Mouse (Mus musculus) CD4-positive, CD25-positive, alpha-beta regulatory T cell, adult 2 months (primary cell): ENCODE measurements around the gene Map4k3.
"Not testable (repeated sequence)": the region's sequence is repeated elsewhere in the genome, so short reads cannot be mapped to it uniquely, and the experiment has no call there.

Source experiments
- DNase-seq: peaks from one replicate; pipeline ENCODE4 v3.0.0-alpha.2; 2012; ENCODE audit warnings: low read depth, low spot score

Gene Map4k3

DNA sequence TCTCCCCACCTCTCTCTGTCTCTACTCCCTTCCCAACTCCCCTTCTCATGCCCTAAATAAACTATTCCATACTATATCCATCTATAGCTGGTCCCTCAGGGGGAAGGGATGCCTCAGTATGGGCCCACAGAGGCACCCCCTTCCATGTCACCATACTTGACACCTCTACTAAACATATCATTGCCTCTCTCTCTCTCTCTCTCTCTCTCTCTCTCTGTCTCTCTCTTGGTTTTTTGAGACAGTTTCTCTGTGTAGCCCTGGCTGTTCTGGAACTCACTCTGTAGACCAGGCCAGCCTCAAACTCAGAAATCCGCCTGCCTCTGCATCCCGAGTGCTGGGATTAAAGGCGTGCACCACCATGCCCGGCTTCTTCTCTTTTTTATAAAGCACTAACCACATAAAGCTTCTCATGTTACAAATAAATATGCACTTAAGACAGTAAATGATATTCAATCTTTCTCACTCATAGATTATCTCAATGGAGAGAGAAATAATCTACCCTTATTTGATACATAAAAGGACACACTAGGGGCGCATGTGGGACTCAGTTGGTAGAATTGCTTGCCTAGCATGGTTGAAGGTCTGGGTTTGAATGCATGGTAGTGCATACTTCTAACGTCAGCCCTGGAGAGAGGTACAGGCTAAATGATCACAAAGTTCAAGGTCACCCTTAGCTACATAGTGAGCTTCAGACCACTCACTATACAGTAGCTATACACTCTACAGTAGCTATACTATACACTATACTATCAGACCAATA lies 159.3 kb downstream of the Map4k3 start:
- DNase-seq = no peak

DNA sequence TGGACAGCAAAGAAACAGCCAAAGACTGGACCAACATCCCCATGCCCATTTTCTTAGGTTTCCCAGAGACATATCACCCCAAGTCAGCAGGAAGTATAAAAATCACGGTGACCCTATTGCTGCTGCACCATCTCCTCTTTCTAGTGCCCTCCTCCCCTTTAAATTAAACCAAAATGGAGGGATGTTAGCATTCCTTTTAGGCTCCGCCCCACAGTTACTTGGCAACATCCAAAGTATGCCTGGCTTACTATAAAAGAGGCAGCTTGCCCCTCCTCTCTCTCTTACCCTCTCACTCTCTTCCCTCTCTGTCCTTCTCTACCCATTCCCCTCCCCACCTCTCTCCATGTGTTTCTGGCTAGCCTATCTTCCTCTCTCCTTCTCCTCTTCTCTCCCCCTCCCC lies 159.8 kb downstream of the Map4k3 start:
- DNase-seq = no peak

DNA sequence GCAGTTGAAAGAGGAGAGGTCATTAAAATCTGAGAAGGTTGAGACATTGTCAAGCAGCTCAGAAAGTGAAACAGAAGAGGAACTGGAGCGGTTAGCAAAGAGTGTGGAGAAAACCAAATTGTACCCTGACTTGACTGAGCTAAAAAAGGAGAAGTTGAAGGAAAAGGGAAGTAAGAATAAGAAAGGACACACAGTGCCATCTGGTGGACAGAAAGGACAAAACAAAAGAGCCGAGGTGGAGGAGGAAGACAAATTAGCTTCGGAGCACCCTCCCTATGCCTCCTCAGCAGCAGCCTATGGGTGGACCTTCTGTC lies 163.7 kb downstream of the Map4k3 start:
- DNase-seq = peak; percentile 82

DNA sequence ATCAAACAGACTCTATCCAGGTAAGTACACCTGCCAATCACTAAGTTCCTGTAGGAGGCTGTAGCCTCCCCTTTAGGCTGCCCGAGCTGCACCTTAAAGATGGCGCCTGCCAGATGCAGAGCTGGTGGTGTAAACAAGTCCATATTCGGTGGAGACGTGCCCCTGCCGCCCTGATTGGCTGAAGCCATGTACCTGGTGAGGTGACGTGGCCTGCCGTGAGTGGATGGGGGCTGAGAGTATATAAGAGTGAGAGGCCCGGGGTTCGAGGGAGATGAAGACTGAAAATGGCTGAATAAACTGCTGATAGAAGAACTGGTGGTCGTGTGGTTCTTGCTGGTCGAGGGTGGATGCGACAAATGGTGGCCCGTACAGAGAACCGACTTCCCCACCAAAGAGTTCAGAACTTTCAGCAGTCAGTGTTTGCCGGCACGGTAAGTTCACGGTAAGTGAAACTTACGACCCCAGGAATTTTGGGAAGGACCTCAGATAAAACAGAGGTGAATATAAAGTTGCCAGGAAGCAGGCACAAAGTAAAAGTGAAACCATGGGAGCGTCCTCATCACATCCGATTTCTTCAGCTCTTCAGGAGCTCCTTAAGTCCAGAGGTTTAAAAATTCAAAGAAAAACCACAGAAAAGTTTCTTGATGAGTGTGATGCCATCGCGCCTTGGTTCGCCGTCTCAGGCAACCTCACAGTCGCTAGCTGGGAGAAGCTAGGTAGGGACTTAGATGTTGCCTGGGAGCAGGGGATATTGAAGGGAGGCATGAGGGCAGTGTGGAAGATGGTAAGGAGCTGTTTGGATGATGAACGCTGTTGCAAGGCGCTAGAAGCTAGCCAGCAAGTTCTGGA lies 164.3 kb downstream of the Map4k3 start:
- peak; percentile 90 for DNase-seq

DNA sequence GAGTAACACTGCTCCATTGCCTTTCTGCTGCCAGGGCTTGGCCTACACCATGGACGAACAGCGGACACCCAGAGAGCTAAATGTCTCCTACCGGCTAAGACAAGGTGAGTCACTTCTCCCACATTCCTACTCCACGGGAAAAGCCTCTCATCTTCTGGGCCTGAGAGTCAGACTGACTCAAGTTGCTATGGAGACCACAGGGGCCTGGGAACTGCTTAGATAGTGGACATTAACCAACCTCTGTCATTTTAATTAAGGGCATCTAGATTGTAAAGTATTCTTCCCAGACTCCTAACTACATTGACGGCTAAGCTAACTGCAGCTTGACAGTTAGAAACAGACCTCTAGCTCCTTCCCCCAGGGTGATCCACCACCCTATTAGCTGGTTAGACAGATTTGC lies 165.5 kb downstream of the Map4k3 start:
- DNase-seq = no peak

DNA sequence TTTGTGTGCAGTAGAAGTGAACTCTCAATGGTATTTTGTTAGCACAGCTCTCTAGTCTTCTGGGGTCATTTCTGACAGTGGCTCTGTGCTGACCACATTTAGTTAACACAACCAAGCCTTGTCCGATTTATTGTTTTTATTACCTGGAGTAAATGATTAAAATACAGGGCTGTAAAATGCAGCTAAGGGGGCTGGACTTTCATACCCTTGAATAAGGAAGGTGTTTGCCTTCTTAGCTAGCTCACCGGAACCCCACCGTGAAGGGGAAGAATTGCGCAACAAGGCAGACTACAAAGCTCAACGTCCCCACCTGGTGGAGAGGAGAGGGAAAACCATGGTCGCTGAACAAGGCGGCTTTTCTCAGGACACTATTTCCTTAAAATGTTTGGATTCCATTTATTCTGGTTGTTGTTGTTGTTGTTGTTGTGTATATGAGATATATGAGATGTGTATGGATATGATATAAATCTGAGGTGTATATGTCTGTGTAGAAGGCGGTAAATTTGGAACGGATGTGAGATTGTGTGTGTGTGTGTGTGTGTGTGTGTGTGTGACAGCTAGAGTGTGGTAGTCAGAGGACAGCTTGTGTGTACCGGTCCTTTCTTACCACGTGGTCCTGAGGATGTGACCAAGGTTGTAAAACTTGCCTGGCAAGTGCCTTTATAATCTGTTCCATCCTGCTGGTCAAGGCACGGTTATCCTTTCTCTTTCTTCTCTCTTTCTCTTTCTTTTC lies 167.4 kb downstream of the Map4k3 start:
- peak; percentile 89 for DNase-seq

DNA sequence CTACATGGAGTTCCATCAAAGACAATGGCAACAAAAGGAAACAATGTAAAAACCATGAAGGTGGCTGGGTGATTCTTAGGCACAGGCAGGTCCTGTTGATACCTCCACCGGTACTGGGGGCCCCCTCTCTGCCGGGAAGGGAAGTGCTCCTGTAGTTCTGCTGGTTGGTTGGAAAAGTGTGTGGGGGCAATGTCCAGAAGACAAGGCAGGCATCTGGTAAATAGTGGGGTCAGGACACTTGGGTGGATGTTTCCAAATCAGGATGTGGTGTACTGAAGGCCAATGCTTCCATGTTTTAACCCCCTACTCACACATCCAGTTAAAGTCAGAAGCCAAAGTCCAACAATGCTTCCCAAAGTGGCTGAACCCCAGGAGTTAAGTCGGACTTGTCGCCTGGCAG lies 168.5 kb downstream of the Map4k3 start:
- DNase-seq = peak; percentile 38

DNA sequence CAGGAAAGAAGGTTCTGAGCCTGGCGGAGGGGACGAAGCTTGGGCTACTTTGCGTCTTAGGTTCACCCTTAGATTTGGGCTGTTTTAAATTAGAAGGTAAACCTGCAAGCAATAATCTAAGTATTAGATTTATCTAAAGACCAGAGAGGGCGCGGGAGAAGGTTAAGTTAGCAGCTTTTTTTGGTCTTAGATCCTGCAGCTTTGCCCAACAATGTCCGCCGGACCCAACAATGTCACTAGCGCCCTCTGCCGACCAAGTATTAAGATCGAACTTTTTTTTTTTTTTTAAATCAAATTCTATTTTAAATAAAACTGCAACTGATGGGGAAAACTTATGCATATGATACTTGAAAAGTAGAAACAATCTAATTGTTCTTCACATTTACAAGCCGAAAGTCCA lies 169.2 kb downstream of the Map4k3 start:
- peak; percentile 84 for DNase-seq

DNA sequence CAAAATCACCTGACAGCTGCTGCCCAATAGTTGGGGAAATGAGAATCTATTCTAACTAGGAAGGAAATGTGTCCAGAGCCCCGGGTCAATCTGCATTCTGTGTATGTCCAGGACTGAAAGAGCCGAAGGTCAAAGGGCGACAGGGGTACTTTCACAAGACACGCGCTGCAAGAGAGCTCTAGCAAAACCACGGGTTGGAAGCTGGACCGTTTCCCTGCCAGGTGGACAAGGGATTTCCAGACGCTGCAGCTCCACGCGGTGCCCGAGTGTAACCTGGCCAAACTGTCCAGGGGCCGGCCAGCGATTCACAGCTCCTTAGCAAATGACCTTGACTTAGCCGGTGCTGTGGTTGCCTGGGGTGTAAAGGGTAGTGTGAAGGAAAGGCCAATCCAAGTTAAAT lies 169.7 kb downstream of the Map4k3 start:
- no peak for DNase-seq

DNA sequence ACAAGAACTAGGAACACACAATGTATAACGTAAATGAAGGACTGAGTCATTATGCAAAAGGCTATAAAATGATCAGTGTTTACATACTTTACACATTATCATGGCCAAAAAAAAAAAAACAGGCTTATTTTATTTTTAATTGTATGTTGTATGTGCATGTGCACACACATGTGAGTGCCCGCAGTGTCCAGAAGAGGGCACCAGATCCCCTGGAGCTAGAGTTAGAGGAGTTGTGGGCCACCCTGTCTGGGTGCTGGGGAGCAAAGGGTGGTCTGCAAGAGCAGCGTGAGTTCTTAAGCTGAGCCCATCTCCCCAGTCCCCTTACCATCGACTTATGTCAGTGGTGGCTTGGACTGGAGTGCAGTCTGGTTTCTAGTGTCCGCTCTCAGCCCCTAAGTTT lies 170.8 kb downstream of the Map4k3 start:
- DNase-seq = peak; percentile 30

DNA sequence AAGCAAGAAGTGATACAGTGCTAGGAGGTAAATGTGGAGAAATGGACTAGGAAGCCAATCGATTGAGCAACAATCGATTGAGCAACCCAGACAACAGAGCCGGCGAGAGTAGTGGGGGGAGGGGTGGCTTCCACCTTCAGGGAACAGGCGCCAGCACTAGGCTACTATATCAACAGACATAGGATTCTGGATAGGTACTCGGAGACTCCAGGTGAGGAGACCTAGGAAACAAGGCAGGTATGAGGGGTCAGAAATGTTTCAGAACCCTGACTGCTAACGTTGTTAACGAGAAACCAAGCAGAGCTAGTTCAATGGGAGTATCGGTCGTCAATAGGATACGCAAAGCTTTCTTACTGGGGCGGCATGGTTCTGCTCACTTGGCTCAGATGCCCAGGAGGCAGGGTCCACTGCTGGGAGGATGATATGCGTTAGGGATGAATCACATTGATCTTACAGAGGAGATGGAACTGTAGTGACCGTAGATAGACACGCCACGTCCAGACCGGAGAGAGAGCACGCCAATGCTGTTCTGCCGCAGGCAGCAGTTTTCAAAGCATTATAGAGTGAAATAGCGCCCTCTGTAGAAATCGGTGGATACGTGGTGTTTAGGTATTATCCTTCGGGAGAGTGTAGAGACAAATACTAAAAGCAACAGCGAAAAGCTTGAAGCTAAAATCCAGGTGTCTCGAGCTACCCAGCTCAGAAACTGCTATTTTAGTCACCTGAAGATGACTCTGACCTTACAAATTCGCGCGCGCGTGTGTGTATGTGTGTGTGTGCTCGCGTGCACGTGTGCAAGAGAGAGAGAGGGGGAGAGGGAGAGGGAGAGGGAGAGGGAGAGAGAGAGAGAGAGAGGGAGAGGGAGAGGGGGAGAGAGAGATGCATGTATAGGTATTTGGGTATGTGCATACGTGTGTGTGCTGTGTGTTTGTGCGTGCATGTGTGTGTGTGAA lies 174.7 kb downstream of the Map4k3 start:
- peak; percentile 85 for DNase-seq

DNA sequence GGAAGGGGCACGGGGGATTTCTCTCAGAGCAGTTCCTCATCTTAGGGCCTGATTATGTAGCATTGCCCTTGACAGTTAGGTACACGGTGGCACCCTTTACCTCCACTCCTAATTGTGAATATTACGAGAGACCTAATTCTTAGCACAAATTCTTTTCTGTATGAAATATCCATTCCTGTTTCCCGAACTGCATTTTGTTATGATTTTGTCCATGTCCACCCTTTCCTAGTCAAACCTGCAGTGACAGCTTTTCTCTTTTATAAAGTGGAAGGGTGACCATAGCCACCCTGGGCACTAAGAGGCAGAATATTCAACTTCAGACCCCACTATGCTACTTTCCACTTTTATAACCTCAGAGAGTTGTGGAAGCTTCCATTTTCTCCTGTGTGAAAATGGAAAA lies 175.6 kb downstream of the Map4k3 start:
- no peak for DNase-seq

DNA sequence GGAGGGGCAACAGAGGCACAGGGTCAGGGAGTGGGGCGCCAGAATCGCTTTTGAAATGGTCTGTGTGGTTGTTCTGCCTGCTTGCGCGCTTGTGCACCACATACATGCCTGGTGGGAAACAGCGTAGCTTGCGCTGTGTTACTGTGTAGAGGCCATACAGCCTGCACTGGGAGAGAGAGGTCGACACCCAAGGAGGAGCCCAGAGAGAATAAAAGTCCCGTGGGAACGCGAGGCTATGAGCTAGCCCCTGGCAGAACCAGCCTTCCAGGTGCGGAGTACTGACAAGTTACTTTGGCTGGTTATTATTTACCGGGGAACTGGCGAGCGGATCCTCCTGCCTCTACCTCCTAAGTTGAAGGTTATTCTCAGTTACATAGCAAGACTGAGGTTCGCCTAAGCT lies 177.3 kb downstream of the Map4k3 start:
- no peak for DNase-seq

DNA sequence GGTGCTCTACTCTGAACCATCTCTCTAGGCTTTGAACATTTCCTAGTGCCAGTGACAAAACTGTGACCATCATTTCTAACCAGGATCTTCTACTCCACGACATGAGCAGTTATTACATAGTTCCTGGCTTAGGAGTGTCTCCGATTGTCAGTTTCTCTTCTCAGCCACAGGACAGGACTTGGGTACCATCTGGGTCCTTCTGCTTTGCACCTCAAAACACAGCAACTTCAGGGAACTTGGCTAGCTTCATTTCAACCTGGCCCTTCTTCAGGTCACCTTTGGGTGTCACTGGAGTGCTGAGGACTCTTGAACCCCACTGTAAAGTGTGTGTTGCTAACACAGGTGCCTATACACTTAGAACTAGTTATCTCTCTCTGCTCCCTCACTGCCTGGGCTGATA lies 181.4 kb downstream of the Map4k3 start:
- DNase-seq = no peak

DNA sequence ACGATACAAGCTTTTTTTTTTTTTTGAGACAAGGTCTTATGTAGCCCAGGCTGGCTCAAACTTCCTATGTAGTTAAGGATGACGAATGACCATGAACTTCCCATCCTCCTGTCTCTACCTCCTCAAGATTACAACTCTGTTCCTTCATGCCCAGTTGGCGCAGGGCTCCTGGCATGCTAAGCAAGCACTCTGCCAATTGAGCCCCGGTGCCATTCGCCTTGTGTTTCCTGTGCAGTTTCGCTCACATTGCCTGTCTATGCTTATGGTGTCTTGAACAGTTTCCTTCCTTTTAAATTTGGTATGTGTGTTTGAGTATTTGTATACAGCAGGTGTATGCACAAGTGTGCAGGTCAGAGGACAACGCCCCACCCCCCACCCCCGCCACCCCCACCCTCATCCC lies 182.1 kb downstream of the Map4k3 start:
- DNase-seq = no peak

DNA sequence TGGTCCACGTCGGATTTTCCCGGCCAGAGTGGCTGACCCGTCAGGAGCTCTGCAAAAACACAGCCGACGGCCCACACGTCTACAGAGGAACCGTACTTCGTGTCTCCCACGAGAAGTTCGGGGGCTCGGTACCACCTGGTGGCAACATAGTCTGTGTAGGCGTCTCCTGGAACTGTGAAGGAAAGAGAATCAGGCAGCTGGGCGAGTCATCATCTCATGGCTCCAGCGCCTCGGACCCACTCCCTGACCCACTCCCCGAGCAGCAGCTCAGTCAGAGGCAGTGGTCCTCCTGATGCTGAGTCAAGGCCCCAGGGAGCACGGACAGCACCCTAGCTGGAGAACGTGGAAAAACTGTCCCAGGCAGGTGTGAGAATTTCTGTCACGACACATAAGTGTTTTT lies 184.6 kb downstream of the Map4k3 start:
- no peak for DNase-seq

DNA sequence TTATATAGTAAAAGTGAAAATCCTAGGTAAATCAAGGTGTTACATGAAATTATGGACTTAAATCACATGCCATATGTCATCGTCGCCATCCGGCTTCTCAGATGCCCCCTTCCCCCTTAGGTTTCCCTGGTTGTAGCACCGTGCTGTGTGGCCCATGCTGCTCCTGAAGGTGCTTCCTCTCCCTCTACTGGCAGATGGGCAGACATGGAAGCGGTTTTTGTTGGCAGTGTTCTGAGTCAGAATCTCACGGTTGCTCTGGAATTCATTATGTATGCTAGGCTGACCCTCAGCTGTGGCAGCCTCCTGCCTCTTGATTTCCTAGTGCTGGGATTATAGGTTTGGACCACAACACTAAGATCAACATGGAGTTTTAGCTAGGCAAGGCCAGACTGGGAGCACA lies 191.1 kb downstream of the Map4k3 start:
- DNase-seq = no peak

DNA sequence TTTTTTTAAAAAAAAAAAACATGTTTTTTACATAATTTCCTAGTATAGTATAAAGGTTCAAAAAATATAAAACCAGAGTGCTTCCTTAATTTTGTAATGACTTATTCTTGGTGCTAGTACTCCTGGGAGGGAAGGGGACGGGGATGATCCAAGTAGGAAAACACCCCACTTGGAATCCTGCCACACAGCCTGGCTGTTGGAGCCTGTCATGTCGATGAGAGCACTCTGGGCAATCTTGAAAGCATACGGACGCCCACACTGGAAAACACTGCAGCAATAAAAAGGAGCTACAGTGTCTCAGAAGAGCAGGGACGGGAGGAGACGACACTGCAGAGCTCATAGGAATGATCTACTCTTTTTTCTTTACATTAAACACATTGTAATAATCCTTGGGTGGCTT lies 192.7 kb downstream of the Map4k3 start:
- no peak for DNase-seq

DNA sequence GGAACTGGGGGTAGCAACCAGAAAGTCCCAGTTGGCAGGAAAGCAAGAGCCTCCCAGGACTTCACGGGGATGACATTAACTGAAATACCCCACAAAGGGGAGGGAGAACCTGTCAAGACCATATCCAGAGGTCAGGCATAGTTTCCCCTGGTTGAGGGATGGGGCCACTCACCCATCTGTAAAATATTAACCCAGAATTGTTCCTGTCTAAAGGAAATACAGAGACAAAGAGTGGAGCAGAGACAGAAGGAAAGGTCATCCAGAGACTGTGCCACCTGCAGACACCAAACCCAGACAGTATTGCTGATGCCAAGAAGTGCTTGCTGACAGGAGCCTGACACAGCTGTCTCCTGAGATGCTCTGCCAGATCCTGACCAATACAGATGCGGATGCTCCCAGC lies 196.9 kb downstream of the Map4k3 start:
- not testable (repeated sequence) for DNase-seq
